Mouse (Mus musculus) gonadal fat pad, adult 2 months (tissue): ENCODE results near the gene Heyl. TPM values are rescaled to one million over a fixed set of nuclear protein-coding genes. Genes with fewer than 3 reads are reported as not detected.
"Not testable (repeated sequence)": the region's sequence is repeated elsewhere in the genome, so short reads cannot be mapped to it uniquely, and the experiment has no call there.

Experiments
- DNase-seq: peaks from one replicate; pipeline ENCODE4 v3.0.0-alpha.2; 2012; ENCODE audit warnings: low read depth
- polyA plus RNA-seq: library from polyadenylated mRNA; depleted of rRNA; stranded (reverse); fragments of >200 nt; gene quantifications from 2 replicates; pipeline ENCODE4 v1.2.3, GENCODE M21; 2012

Heyl gene
- polyA plus RNA-seq, 1 experiment, result 7.3 TPM

GRCm38 (mm10) chr4:123232841-123233240, 515 bp upstream of the Heyl start:
- DNase-seq, result no peak

- DNase-seq, result no peak
Measured at GRCm38 (mm10) chr4:123235835-123236430, 2.6 kb downstream of the Heyl start.

GRCm38 (mm10) chr4:123236431-123237031, 3.2 kb downstream of the Heyl start:
- no peak for DNase-seq

GRCm38 (mm10) chr4:123237386-123238266, 4.3 kb downstream of the Heyl start:
- no peak for DNase-seq

GRCm38 (mm10) chr4:123239361-123240203, 6.2 kb downstream of the Heyl start:
- no peak for DNase-seq

- DNase-seq, result no peak
Measured at GRCm38 (mm10) chr4:123246221-123246620, 12.9 kb downstream of the Heyl start.

- no peak for DNase-seq
Measured at GRCm38 (mm10) chr4:123246651-123247050, 13.3 kb downstream of the Heyl start.

- no peak for DNase-seq
Measured at GRCm38 (mm10) chr4:123247147-123247880, 14.0 kb downstream of the Heyl start.

- DNase-seq, result no peak
Measured at GRCm38 (mm10) chr4:123248971-123249567, 15.7 kb downstream of the Heyl start.

GRCm38 (mm10) chr4:123252214-123252613, 18.9 kb downstream of the Heyl start:
- DNase-seq, result no peak

GRCm38 (mm10) chr4:123254617-123255016, 21.3 kb downstream of the Heyl start:
- DNase-seq, result no peak

- no peak for DNase-seq
Measured at GRCm38 (mm10) chr4:123260071-123260746, 26.9 kb downstream of the Heyl start.

GRCm38 (mm10) chr4:123261721-123262401, 28.5 kb downstream of the Heyl start, which contains the start of gene Pabpc4:
Gene Pabpc4 (plus strand): TSS chr4:123262351.
- DNase-seq, result no peak

GRCm38 (mm10) chr4:123271063-123271462, 37.7 kb downstream of the Heyl start:
- DNase-seq, result no peak

GRCm38 (mm10) chr4:123280117-123280516, 46.8 kb downstream of the Heyl start:
- DNase-seq, result no peak

GRCm38 (mm10) chr4:123282500-123282899, 49.1 kb downstream of the Heyl start:
- DNase-seq, result no peak

GRCm38 (mm10) chr4:123282915-123283674, 49.7 kb downstream of the Heyl start:
- not testable (repeated sequence) for DNase-seq

GRCm38 (mm10) chr4:123283675-123284064, 50.3 kb downstream of the Heyl start:
- DNase-seq, result not testable (repeated sequence)
